Mouse (Mus musculus) lung, postnatal 0 days (tissue): Measurements from ENCODE around the gene Atp2b4. TPM values are rescaled to one million over a fixed set of nuclear protein-coding genes. Genes with fewer than 3 reads are reported as not detected.

Experiments used
- ATAC-seq: fragments of 200-750 bp; cut with Nextera tagmentation; 2 replicates; pipeline ENCODE4 v1.8.0; 2017; ENCODE audit warnings: moderate library complexity
- DNase-seq: peaks from one replicate; pipeline ENCODE4 v3.0.0-alpha.2; 2016; ENCODE audit warnings: low spot score
- H3K27ac ChIP-seq: fragments of 300-500 bp; sonication (generic); 2 replicates; pipeline ENCODE4 v1.5.1; 2014; ENCODE audit warnings: antibody characterized with exemption, mild to moderate bottlenecking, low read length, mixed read lengths
- H3K27me3 ChIP-seq: fragments of 300-500 bp; sonication (generic); replicated peaks from 2 replicates; pipeline ENCODE4 v1.6.1; 2014; ENCODE audit warnings: low read length, mixed read lengths; ENCODE audit not compliant: insufficient read depth
- H3K36me3 ChIP-seq: fragments of 300-500 bp; sonication (generic); 2 replicates; pipeline ENCODE4 v1.6.1; 2014; ENCODE audit warnings: low read length, mixed read lengths; ENCODE audit not compliant: insufficient read depth
- H3K4me1 ChIP-seq: fragments of 300-500 bp; sonication (generic); 2 replicates; pipeline ENCODE4 v1.6.1; 2014; ENCODE audit warnings: antibody characterized with exemption, low read depth, low read length, mixed read lengths; ENCODE audit not compliant: insufficient read depth
- H3K4me2 ChIP-seq: fragments of 300-500 bp; sonication (generic); replicated peaks from 2 replicates; pipeline ENCODE4 v1.6.1; 2014; ENCODE audit warnings: low read depth, mild to moderate bottlenecking, low read length, moderate library complexity, mixed read lengths
- H3K4me3 ChIP-seq: fragments of 300-500 bp; sonication (generic); 2 replicates; pipeline ENCODE4 v1.5.1; 2014; ENCODE audit warnings: low read depth, low read length
- H3K9ac ChIP-seq: fragments of 300-500 bp; sonication (generic); replicated peaks from 2 replicates; pipeline ENCODE4 v1.6.1; 2014; ENCODE audit warnings: low read depth, mild to moderate bottlenecking
- H3K9me3 ChIP-seq: fragments of 300-500 bp; sonication (generic); 2 replicates; pipeline ENCODE4 v1.6.1; 2016; ENCODE audit warnings: low read length, mixed read lengths
- CTCF ChIP-seq: IDR thresholded peaks from 2 replicates; pipeline ENCODE4 v1.5.1; 2016; ENCODE audit warnings: antibody characterized with exemption, mild to moderate bottlenecking
- EP300 ChIP-seq: IDR thresholded peaks from 2 replicates; pipeline ENCODE4 v1.6.1; 2016; ENCODE audit warnings: antibody characterized with exemption, mild to moderate bottlenecking, control low read depth
- WGBS: fragments of 180-500 bp; shearing (Covaris S2); extraction: QIAGEN DNeasy Blood & Tissue Kit; methylation state at CpG from one replicate; pipeline ENCODE4 v1.1.7; 2014; 5-methylcytosine and 5-hydroxymethylcytosine counted together
- polyA plus RNA-seq: library from polyadenylated mRNA; unstranded; fragments of >200 nt; fragmentation: Nextera tagmentation; extraction: Ambion mirVana; gene quantifications from 2 replicates; pipeline ENCODE4 v1.2.1, GENCODE M21; 2015

The Atp2b4 gene
- polyA plus RNA-seq, 1 experiment from 2014 or later, result 7.8 TPM

DNA sequence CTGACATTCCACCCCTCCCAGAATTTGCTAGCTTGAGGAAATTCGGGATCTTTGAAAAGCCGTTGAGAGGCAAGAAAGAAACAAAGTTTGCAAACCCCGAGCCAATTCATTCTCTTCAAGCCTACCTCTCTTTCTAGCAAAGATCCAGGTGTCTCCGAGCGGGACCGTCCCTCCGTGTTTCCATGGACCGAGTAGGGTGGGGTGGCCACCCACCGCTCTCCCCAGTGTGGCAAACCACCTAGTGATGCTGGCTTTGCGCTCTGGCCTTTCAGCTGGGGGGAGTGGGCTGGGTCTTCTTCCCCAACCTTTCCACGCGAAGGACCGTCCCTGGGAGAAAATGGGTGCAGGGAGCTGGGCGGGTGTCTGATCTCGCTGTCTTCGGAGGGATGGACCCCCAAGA, 329 bp downstream of the Atp2b4 start:
- H3K4me2 ChIP-seq, result peak overlapping the region; percentile 89
- under 1% methylated on average over 16 of the region's 16 CpGs for WGBS
- peak; percentile 18 for ATAC-seq
- H3K27ac ChIP-seq, result peak overlapping the region; percentile 72
- H3K27me3 ChIP-seq, result no peaks in the 10 kb centered on the region
- H3K4me3 ChIP-seq, result peak overlapping the region; percentile 59
- H3K9me3 ChIP-seq, result no peaks in the 10 kb centered on the region
- no peaks in the 10 kb centered on the region for H3K36me3 ChIP-seq
- DNase-seq, result peak; percentile 23
- no peak for TF ChIP-seq EP300
- no peak for TF ChIP-seq CTCF
- H3K9ac ChIP-seq, result peak overlapping the region; percentile 41; the same call in 1 of the 2 replicates
- peaks cover 21% of the 10 kb centered on the region; the same call in 1 of the 2 replicates for H3K4me1 ChIP-seq

GRCm38 (mm10) chr1:133799686-133800445, 975 bp downstream of the Atp2b4 start:
- WGBS, result 3% methylated on average over 21 of the region's 21 CpGs
- peak overlapping the region; percentile 89 for H3K4me2 ChIP-seq
- peak overlapping the region; percentile 41 for H3K9ac ChIP-seq
- H3K4me3 ChIP-seq, result peak overlapping the region; percentile 59
- H3K27me3 ChIP-seq, result no peaks in the 10 kb centered on the region
- H3K4me1 ChIP-seq, result peaks cover 21% of the 10 kb centered on the region; the same call in 1 of the 2 replicates
- ATAC-seq (peak; percentile 36; the same call in 1 of the 2 replicates), DNase-seq (peak; percentile 89)
- no peaks in the 10 kb centered on the region for H3K9me3 ChIP-seq
- no peaks in the 10 kb centered on the region for H3K36me3 ChIP-seq
- peak overlapping the region; percentile 71 for H3K27ac ChIP-seq
- TF ChIP-seq CTCF (no peak), EP300 (no peak)

GRCm38 (mm10) chr1:133798821-133799415, 1.9 kb downstream of the Atp2b4 start:
- 89% methylated on average over 1 of the region's 1 CpGs for WGBS
- Histone ChIP-seq H3K4me2 (peak overlapping the region; percentile 89), H3K36me3 (no peaks in the 10 kb centered on the region), H3K4me1 (peaks cover 21% of the 10 kb centered on the region; the same call in 1 of the 2 replicates), H3K4me3 (peak overlapping the region; percentile 59), H3K9me3 (no peaks in the 10 kb centered on the region), H3K9ac (no peak overlapping the region), H3K27ac (no peak overlapping the region), H3K27me3 (no peaks in the 10 kb centered on the region)
- no peak for ATAC-seq
- no peak for TF ChIP-seq CTCF
- no peak for TF ChIP-seq EP300
- no peak for DNase-seq

- no peaks in the 10 kb centered on the region for H3K9me3 ChIP-seq
- peaks cover 21% of the 10 kb centered on the region; the same call in 1 of the 2 replicates for H3K4me1 ChIP-seq
- no peak overlapping the region for H3K27ac ChIP-seq
- H3K27me3 ChIP-seq, result no peaks in the 10 kb centered on the region
- no peaks in the 10 kb centered on the region for H3K36me3 ChIP-seq
- 35% methylated on average over 9 of the region's 9 CpGs for WGBS
- peak; percentile 47; the same call in 1 of the 2 replicates for TF ChIP-seq EP300
- TF ChIP-seq CTCF, result no peak
- ATAC-seq (peak; percentile 33), DNase-seq (peak; percentile 55)
- H3K4me2 ChIP-seq, result peak overlapping the region; percentile 89
- H3K9ac ChIP-seq, result 0 out of 2 replicates have a peak overlapping the region, but pooled peaks have one; percentile 8
- peak overlapping the region; percentile 59; the same call in 1 of the 2 replicates for H3K4me3 ChIP-seq
These were observed 2.6 kb downstream of the Atp2b4 start for GRCm38 (mm10) chr1:133797979-133798820.

DNA sequence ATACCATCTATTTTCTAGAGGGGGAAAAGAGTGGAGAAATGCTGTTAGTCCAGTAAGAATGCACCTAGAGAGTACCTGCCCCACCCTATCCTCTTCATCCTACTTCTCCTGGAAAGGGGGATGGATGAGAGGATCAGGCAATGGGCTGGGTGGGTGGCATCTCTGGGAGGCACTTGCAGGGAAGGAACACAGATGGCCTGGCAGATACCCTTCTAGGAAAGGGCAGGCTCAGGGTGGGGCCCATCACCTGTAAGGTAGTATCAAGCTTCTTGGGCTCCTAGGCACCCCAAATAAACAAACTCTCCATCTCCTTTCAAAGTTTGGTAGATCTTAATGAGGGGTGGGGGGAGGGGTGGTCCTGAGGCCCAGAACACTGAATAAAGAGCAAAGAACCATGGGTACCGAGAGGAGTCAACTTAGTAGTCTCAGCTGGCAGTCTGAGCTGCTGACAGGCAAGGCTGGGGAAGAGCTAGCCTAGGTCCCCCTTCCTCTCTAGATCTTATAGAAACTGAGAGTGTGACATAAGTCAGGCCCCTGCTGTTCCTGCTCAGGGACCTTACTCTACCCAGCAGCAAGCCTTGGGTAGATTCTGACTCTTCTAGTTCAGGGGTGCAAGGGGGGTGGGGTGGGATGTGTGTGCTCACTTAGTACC, 3.4 kb downstream of the Atp2b4 start:
- no peaks in the 10 kb centered on the region for H3K36me3 ChIP-seq
- WGBS, result 70% methylated on average over 1 of the region's 1 CpGs

More for the DNA sequence above, 3.4 kb downstream of the Atp2b4 start:
- Histone ChIP-seq H3K4me1 (peaks cover 21% of the 10 kb centered on the region; the same call in 1 of the 2 replicates), H3K27ac (no peak overlapping the region), H3K27me3 (no peaks in the 10 kb centered on the region), H3K4me2 (peak overlapping the region; percentile 89; the same call in 1 of the 2 replicates), H3K9me3 (no peaks in the 10 kb centered on the region), H3K9ac (no peak overlapping the region), H3K4me3 (no peak overlapping the region)
- TF ChIP-seq EP300 (no peak), CTCF (no peak)
- ATAC-seq (no peak), DNase-seq (no peak)
